Mouse (Mus musculus): ENCODE measurements at regions not wholly inside any gene's neighbourhood (a gene's known extent, or its start where the extent isn't known, plus 50 kb on each side); places are given as distances from the start of the nearest gene placed in this dataset.

GRCm38 (mm10) chr8:113978946-113979345 lies 130.4 kb upstream of the Adamts18 start:
- TF ChIP-seq GATA1 (IDR thresholded peaks at IDR 0.05; ENCODE audit: borderline replicate concordance, low read length) (no peak), CTCF (IDR thresholded peaks at IDR 0.05; ENCODE audit: low read depth, low read length) (no peak), TAL1 (conservative IDR thresholded peaks at IDR 0.05; ENCODE audit: low read depth, low read length) (no peak), POLR2AphosphoS5 (IDR thresholded peaks at IDR 0.05; ENCODE audit: insufficient replicate concordance, low read depth, low read length) (no peak)

Data from G1E (cell line).